Mouse (Mus musculus) forebrain, embryonic 14.5 days (tissue): ENCODE results near the gene Plcb3. TPM values are rescaled to one million over a fixed set of nuclear protein-coding genes. Genes with fewer than 3 reads are reported as not detected.
A peak's percentile ranks its signal among the peaks of the same experiment; 100 is the strongest.

ENCODE experiments used
- ATAC-seq: fragments of 200-750 bp; cut with Nextera tagmentation; 2 replicates; pipeline ENCODE4 v1.8.0; 2017; ENCODE audit warnings: mild to moderate bottlenecking, moderate library complexity
- DNase-seq: peaks from one replicate; pipeline ENCODE4 v3.0.0-alpha.2; 2015; ENCODE audit warnings: low spot score
- H3K27ac ChIP-seq: fragments of 300-500 bp; sonication (generic); 2 replicates; pipeline ENCODE4 v1.5.1; 2014; ENCODE audit warnings: low read depth, mild to moderate bottlenecking, control low read depth, low read length, moderate library complexity
- H3K27me3 ChIP-seq: fragments of 300-500 bp; sonication (generic); replicated peaks from 2 replicates; pipeline ENCODE4 v1.6.1; 2014; ENCODE audit warnings: low read length, control low read depth, mixed read lengths; ENCODE audit not compliant: control insufficient read depth, insufficient read depth
- H3K36me3 ChIP-seq: fragments of 300-500 bp; sonication (generic); 2 replicates; pipeline ENCODE4 v1.6.1; 2014; ENCODE audit warnings: low read length, control low read depth; ENCODE audit not compliant: control insufficient read depth, insufficient read depth
- H3K4me1 ChIP-seq: fragments of 300-500 bp; sonication (generic); 2 replicates; pipeline ENCODE4 v1.6.1; 2014; ENCODE audit warnings: antibody characterized with exemption, low read length, control low read depth; ENCODE audit not compliant: control insufficient read depth, insufficient read depth
- H3K4me2 ChIP-seq: fragments of 300-500 bp; sonication (generic); 2 replicates; pipeline ENCODE4 v1.6.1; 2014; ENCODE audit warnings: mild to moderate bottlenecking, control low read depth, low read length
- H3K4me3 ChIP-seq: fragments of 300-500 bp; sonication (generic); 2 replicates; pipeline ENCODE4 v1.5.1; 2014; ENCODE audit warnings: low read depth, low read length, control low read depth
- H3K9ac ChIP-seq: fragments of 300-500 bp; sonication (generic); 2 replicates; pipeline ENCODE4 v1.6.1; 2014; ENCODE audit warnings: mild to moderate bottlenecking, low read length, control low read depth, moderate library complexity
- H3K9me3 ChIP-seq: fragments of 300-500 bp; sonication (generic); replicated peaks from 2 replicates; pipeline ENCODE4 v1.6.1; 2016; ENCODE audit warnings: low read length, control low read depth, mixed read lengths; ENCODE audit not compliant: control insufficient read depth
- WGBS: fragments of 180-500 bp; shearing (Covaris S2); extraction: QIAGEN DNeasy Blood & Tissue Kit; methylation state at CpG from one replicate; pipeline ENCODE4 v1.1.7; 2014; 5-methylcytosine and 5-hydroxymethylcytosine counted together
- polyA plus RNA-seq: library from polyadenylated mRNA; unstranded; fragments of >200 nt; fragmentation: Nextera tagmentation; extraction: Ambion mirVana; gene quantifications from 2 replicates; pipeline ENCODE4 v1.2.1, GENCODE M21; 2014

Gene Plcb3
- polyA plus RNA-seq, 1 experiment from 2014 or later, result 6.7 TPM

GRCm38 (mm10) chr19:6974211-6975205 lies 1.8 kb downstream of the Plcb3 start, which contains the start of gene Ppp1r14b:
Gene Ppp1r14b, plus strand, starts transcription at chr19:6974968.
- Histone ChIP-seq H3K4me2 (peak within 1 kb of the TSS; percentile 84), H3K27me3 (no peaks in the 10 kb centered on the region), H3K4me1 (peaks cover 32% of the 10 kb centered on the region), H3K36me3 (peaks cover 25% of the 10 kb centered on the region), H3K9ac (peak within 1 kb of the TSS; percentile 78), H3K9me3 (no peaks in the 10 kb centered on the region), H3K27ac (peak within 1 kb of the TSS; percentile 97), H3K4me3 (peak within 1 kb of the TSS; percentile 55)
- DNase-seq (peak; percentile 93), ATAC-seq (peak; percentile 71)
- WGBS, result under 1% methylated on average over 66 of the region's 84 CpGs

- Histone ChIP-seq H3K27me3 (no peaks in the 10 kb centered on the region), H3K4me1 (peaks cover 24% of the 10 kb centered on the region), H3K36me3 (peaks cover 20% of the 10 kb centered on the region), H3K4me2 (peak overlapping the region; percentile 84), H3K9me3 (no peaks in the 10 kb centered on the region), H3K4me3 (peak overlapping the region; percentile 55), H3K27ac (no peak overlapping the region), H3K9ac (peak overlapping the region; percentile 78)
- 42% methylated on average over 12 of the region's 12 CpGs for WGBS
- no peak for ATAC-seq
- DNase-seq, result no peak
Observed at GRCm38 (mm10) chr19:6973581-6974190, 2.6 kb downstream of the Plcb3 start.

- H3K27me3 ChIP-seq, result no peaks in the 10 kb centered on the region
- 83% methylated on average over 13 of the region's 13 CpGs for WGBS
- ATAC-seq (no peak), DNase-seq (no peak)
- peaks cover 7% of the 10 kb centered on the region for H3K36me3 ChIP-seq
- no peaks in the 10 kb centered on the region for H3K9me3 ChIP-seq
- H3K27ac ChIP-seq, result no peak overlapping the region
- no peak overlapping the region for H3K4me3 ChIP-seq
- no peak overlapping the region for H3K4me2 ChIP-seq
- peaks cover 19% of the 10 kb centered on the region for H3K4me1 ChIP-seq
- H3K9ac ChIP-seq, result no peak overlapping the region
Observed at GRCm38 (mm10) chr19:6972247-6972917, 3.9 kb downstream of the Plcb3 start.

- H3K9me3 ChIP-seq, result no peaks in the 10 kb centered on the region
- DNase-seq (no peak), ATAC-seq (no peak)
- no peak overlapping the region for H3K4me3 ChIP-seq
- peaks cover 17% of the 10 kb centered on the region for H3K4me1 ChIP-seq
- H3K9ac ChIP-seq, result peak overlapping the region; percentile 13; the same call in 1 of the 2 replicates
- H3K4me2 ChIP-seq, result no peak overlapping the region
- 52% methylated on average over 6 of the region's 6 CpGs for WGBS
- 0 out of 2 replicates have a peak, but pooled peaks cover 2% of the 10 kb centered on the region for H3K36me3 ChIP-seq
- no peak overlapping the region for H3K27ac ChIP-seq
- H3K27me3 ChIP-seq, result no peaks in the 10 kb centered on the region
Observed at GRCm38 (mm10) chr19:6971644-6972043, 4.6 kb downstream of the Plcb3 start.

- 14% methylated on average over 11 of the region's 11 CpGs for WGBS
- Histone ChIP-seq H3K27me3 (no peaks in the 10 kb centered on the region), H3K9ac (0 out of 2 replicates have a peak overlapping the region, but pooled peaks have one; percentile 51), H3K4me2 (peak overlapping the region; percentile 46), H3K36me3 (no peaks in the 10 kb centered on the region), H3K27ac (no peak overlapping the region), H3K4me1 (peaks cover 10% of the 10 kb centered on the region), H3K4me3 (peak overlapping the region; percentile 8; the same call in 1 of the 2 replicates), H3K9me3 (no peaks in the 10 kb centered on the region)
- DNase-seq (no peak), ATAC-seq (no peak)
Observed at GRCm38 (mm10) chr19:6970460-6971085, 5.7 kb downstream of the Plcb3 start.

GRCm38 (mm10) chr19:6969665-6970381 lies 6.4 kb downstream of the Plcb3 start:
- Histone ChIP-seq H3K27me3 (no peaks in the 10 kb centered on the region), H3K9me3 (no peaks in the 10 kb centered on the region), H3K4me2 (peak overlapping the region; percentile 46), H3K4me3 (peak overlapping the region; percentile 33), H3K9ac (peak overlapping the region; percentile 51; the same call in 1 of the 2 replicates), H3K27ac (no peak overlapping the region), H3K4me1 (peaks cover 10% of the 10 kb centered on the region), H3K36me3 (no peaks in the 10 kb centered on the region)
- ATAC-seq (peak; percentile 22), DNase-seq (peak; percentile 49)
- under 1% methylated on average over 55 of the region's 55 CpGs for WGBS

GRCm38 (mm10) chr19:6969291-6969664 lies 7.0 kb downstream of the Plcb3 start:
- DNase-seq (no peak), ATAC-seq (no peak)
- Histone ChIP-seq H3K9ac (peak overlapping the region; percentile 51; the same call in 1 of the 2 replicates), H3K27me3 (no peaks in the 10 kb centered on the region), H3K27ac (no peak overlapping the region), H3K36me3 (no peaks in the 10 kb centered on the region), H3K9me3 (no peaks in the 10 kb centered on the region), H3K4me2 (peak overlapping the region; percentile 46), H3K4me3 (peak overlapping the region; percentile 33), H3K4me1 (peaks cover 10% of the 10 kb centered on the region)
- 4% methylated on average over 20 of the region's 20 CpGs for WGBS
